Mouse (Mus musculus): ENCODE measurements around the gene Wdr90. TPM values are rescaled to one million over a fixed set of nuclear protein-coding genes. Genes with fewer than 3 reads are reported as not detected.

Wdr90 gene
- polyA plus RNA-seq, 1 experiment from 2014 or later = 18.5 TPM

Small RNAs within 50 kb of the gene (microRNA-seq; reads per million reads assigned to microRNA genes)
- not detected for gene Mir3082

Other genes with a start within 250 kb of the Wdr90 start
- 3.2 and 7.3 TPM in 2 replicates for gene Gng13, start 144.3 kb downstream of the Wdr90 start, polyA plus RNA-seq (2015; fragmentation: Nextera tagmentation; extraction: Ambion mirVana)
- 4.7 and 5.4 TPM in 2 replicates for gene Chtf18, start 134.1 kb downstream of the Wdr90 start, polyA plus RNA-seq (2015; fragmentation: Nextera tagmentation; extraction: Ambion mirVana)
- 26.6 and 26.8 TPM in 2 replicates for gene Rpusd1, start 133.8 kb downstream of the Wdr90 start, polyA plus RNA-seq (2015; fragmentation: Nextera tagmentation; extraction: Ambion mirVana)
- gene Mslnl, start 125.5 kb downstream of the Wdr90 start, polyA plus RNA-seq (2015; fragmentation: Nextera tagmentation; extraction: Ambion mirVana) = not detected in 2 replicates
- gene Msln, start 107.1 kb downstream of the Wdr90 start, polyA plus RNA-seq (2015; fragmentation: Nextera tagmentation; extraction: Ambion mirVana) = 0.15 and 0.85 TPM in 2 replicates
- 29.0 and 30.2 TPM in 2 replicates for gene Narfl, start 87.7 kb downstream of the Wdr90 start, polyA plus RNA-seq (2015; fragmentation: Nextera tagmentation; extraction: Ambion mirVana)
- 147 and 165 TPM in 2 replicates for gene Haghl, start 75.8 kb downstream of the Wdr90 start, polyA plus RNA-seq (2015; fragmentation: Nextera tagmentation; extraction: Ambion mirVana)
- 0.34 and 0.39 TPM in 2 replicates for gene Ccdc78, start 74.9 kb downstream of the Wdr90 start, polyA plus RNA-seq (2015; fragmentation: Nextera tagmentation; extraction: Ambion mirVana)
- 91.8 and 96.9 TPM in 2 replicates for gene Fam173a, start 68.6 kb downstream of the Wdr90 start, polyA plus RNA-seq (2015; fragmentation: Nextera tagmentation; extraction: Ambion mirVana)
- gene AC134908.4, start 65.8 kb downstream of the Wdr90 start, polyA plus RNA-seq (2015; fragmentation: Nextera tagmentation; extraction: Ambion mirVana) = 1.3 TPM in 1 of 2 replicates, not detected in the other
- gene Metrn, start 64.4 kb downstream of the Wdr90 start, polyA plus RNA-seq (2015; fragmentation: Nextera tagmentation; extraction: Ambion mirVana) = 33.1 and 37.1 TPM in 2 replicates
- 45.6 and 52.4 TPM in 2 replicates for gene Fbxl16, start 52.4 kb downstream of the Wdr90 start, polyA plus RNA-seq (2015; fragmentation: Nextera tagmentation; extraction: Ambion mirVana)
- gene Wdr24, start 37.9 kb downstream of the Wdr90 start, polyA plus RNA-seq (2015; fragmentation: Nextera tagmentation; extraction: Ambion mirVana) = 32.7 and 33.5 TPM in 2 replicates
- 52.0 and 60.4 TPM in 2 replicates for gene Jmjd8, start 32.6 kb downstream of the Wdr90 start, polyA plus RNA-seq (2015; fragmentation: Nextera tagmentation; extraction: Ambion mirVana)
- 358 and 382 TPM in 2 replicates for gene Stub1, start 28.1 kb downstream of the Wdr90 start, polyA plus RNA-seq (2015; fragmentation: Nextera tagmentation; extraction: Ambion mirVana)
- gene Rhbdl1, start 24.2 kb downstream of the Wdr90 start, polyA plus RNA-seq (2015; fragmentation: Nextera tagmentation; extraction: Ambion mirVana) = 59.3 and 66.1 TPM in 2 replicates
- 11.8 and 14.5 TPM in 2 replicates for gene Gm20683, start 19.7 kb downstream of the Wdr90 start, polyA plus RNA-seq (2015; fragmentation: Nextera tagmentation; extraction: Ambion mirVana)
- 15.2 and 16.7 TPM in 2 replicates for gene Rhot2, start 16.6 kb downstream of the Wdr90 start, polyA plus RNA-seq (2015; fragmentation: Nextera tagmentation; extraction: Ambion mirVana)
- gene Mcrip2, start 7.3 kb upstream of the Wdr90 start, polyA plus RNA-seq (2015; fragmentation: Nextera tagmentation; extraction: Ambion mirVana) = 18.0 and 25.3 TPM in 2 replicates
- gene Mettl26, start 13.6 kb upstream of the Wdr90 start, polyA plus RNA-seq (2015; fragmentation: Nextera tagmentation; extraction: Ambion mirVana) = 62.2 and 63.5 TPM in 2 replicates
- 0.45 and 0.52 TPM in 2 replicates for gene Wfikkn1, start 19.4 kb upstream of the Wdr90 start, polyA plus RNA-seq (2015; fragmentation: Nextera tagmentation; extraction: Ambion mirVana)
- gene Rab40c, start 58.2 kb upstream of the Wdr90 start, polyA plus RNA-seq (2015; fragmentation: Nextera tagmentation; extraction: Ambion mirVana) = 50.9 and 52.2 TPM in 2 replicates
- 71.3 and 85.3 TPM in 2 replicates for gene Pigq, start 83.4 kb upstream of the Wdr90 start, polyA plus RNA-seq (2015; fragmentation: Nextera tagmentation; extraction: Ambion mirVana)
- gene Nhlrc4, start 83.5 kb upstream of the Wdr90 start, polyA plus RNA-seq (2015; fragmentation: Nextera tagmentation; extraction: Ambion mirVana) = 0.16 and 0.78 TPM in 2 replicates
- 2.8 and 3.1 TPM in 2 replicates for gene A930017K11Rik, start 91.1 kb upstream of the Wdr90 start, polyA plus RNA-seq (2015; fragmentation: Nextera tagmentation; extraction: Ambion mirVana)
- gene Capn15, start 124.3 kb upstream of the Wdr90 start, polyA plus RNA-seq (2015; fragmentation: Nextera tagmentation; extraction: Ambion mirVana) = 20.6 and 20.8 TPM in 2 replicates
- gene Rab11fip3, start 208.1 kb upstream of the Wdr90 start, polyA plus RNA-seq (2015; fragmentation: Nextera tagmentation; extraction: Ambion mirVana) = 25.8 and 30.1 TPM in 2 replicates
- 38.2 and 41.3 TPM in 2 replicates for gene Decr2, start 228.8 kb upstream of the Wdr90 start, polyA plus RNA-seq (2015; fragmentation: Nextera tagmentation; extraction: Ambion mirVana)
- 16.8 and 18.3 TPM in 2 replicates for gene Nme4, start 234.1 kb upstream of the Wdr90 start, polyA plus RNA-seq (2015; fragmentation: Nextera tagmentation; extraction: Ambion mirVana)

Data from midbrain, embryonic 16.5 days (tissue).